Mouse (Mus musculus): ENCODE measurements at regions not wholly inside any gene's neighbourhood (a gene's known extent, or its start where the extent isn't known, plus 50 kb on each side); places are given as distances from the start of the nearest gene placed in this dataset.
A peak's percentile ranks its signal among the peaks of the same experiment; 100 is the strongest.

- Histone ChIP-seq H3K9ac (ENCODE audit: low read depth, low read length) (no peak overlapping the region), H3K36me3 (ENCODE audit: control insufficient read depth, insufficient read depth) (no peaks in the 10 kb centered on the region), H3K4me1 (replicated peaks; ENCODE audit: control insufficient read depth, insufficient read depth, low read length) (no peaks in the 10 kb centered on the region), H3K9me3 (ENCODE audit: control insufficient read depth) (no peaks in the 10 kb centered on the region), H3K27ac (ENCODE audit: low read depth, low read length) (no peak overlapping the region), H3K4me2 (replicated peaks; ENCODE audit: low read depth) (no peak overlapping the region), H3K4me3 (ENCODE audit: low read depth, low read length) (no peak overlapping the region), H3K27me3 (replicated peaks; ENCODE audit: control insufficient read depth, insufficient read depth, low read length) (no peaks in the 10 kb centered on the region)
- ATAC-seq: no peak
- TF ChIP-seq CTCF (IDR thresholded peaks at IDR 0.05; ENCODE audit: low read depth): no peak
- 60% methylated on average over 4 of the region's 4 CpGs for WGBS
Observed at GRCm38 (mm10) chr5:11983452-11983851, 65.6 kb downstream of the 4933402N22Rik start.

- no peaks in the 10 kb centered on the region for H3K4me1 ChIP-seq (replicated peaks; ENCODE audit: control insufficient read depth, insufficient read depth, low read length)
- 80% methylated on average over 5 of the region's 5 CpGs for WGBS
- no peak overlapping the region for H3K27ac ChIP-seq (ENCODE audit: low read depth, low read length)
- no peaks in the 10 kb centered on the region for H3K9me3 ChIP-seq (ENCODE audit: control insufficient read depth)
- TF ChIP-seq CTCF (IDR thresholded peaks at IDR 0.05; ENCODE audit: low read depth): no peak
- no peaks in the 10 kb centered on the region for H3K27me3 ChIP-seq (replicated peaks; ENCODE audit: control insufficient read depth, insufficient read depth, low read length)
- no peak overlapping the region for H3K4me3 ChIP-seq (ENCODE audit: low read depth, low read length)
- ATAC-seq: no peak
- no peaks in the 10 kb centered on the region for H3K36me3 ChIP-seq (ENCODE audit: control insufficient read depth, insufficient read depth)
- H3K4me2 ChIP-seq (replicated peaks; ENCODE audit: low read depth): no peak overlapping the region
- H3K9ac ChIP-seq (ENCODE audit: low read depth, low read length): no peak overlapping the region
Observed at GRCm38 (mm10) chr5:11989140-11989539, 71.3 kb downstream of the 4933402N22Rik start.

- no peaks in the 10 kb centered on the region for H3K4me1 ChIP-seq (replicated peaks; ENCODE audit: control insufficient read depth, insufficient read depth, low read length)
- H3K9ac ChIP-seq (ENCODE audit: low read depth, low read length): no peak overlapping the region
- H3K4me3 ChIP-seq (ENCODE audit: low read depth, low read length): no peak overlapping the region
- H3K36me3 ChIP-seq (ENCODE audit: control insufficient read depth, insufficient read depth): no peaks in the 10 kb centered on the region
- H3K9me3 ChIP-seq (ENCODE audit: control insufficient read depth): no peaks in the 10 kb centered on the region
- no peak overlapping the region for H3K27ac ChIP-seq (ENCODE audit: low read depth, low read length)
- peak; percentile 38; the same call in 1 of the 2 replicates for TF ChIP-seq CTCF (IDR thresholded peaks at IDR 0.05; ENCODE audit: low read depth)
- H3K27me3 ChIP-seq (replicated peaks; ENCODE audit: control insufficient read depth, insufficient read depth, low read length): no peaks in the 10 kb centered on the region
- no peak overlapping the region for H3K4me2 ChIP-seq (replicated peaks; ENCODE audit: low read depth)
- no peak for ATAC-seq
Observed at GRCm38 (mm10) chr5:12000777-12001176, 82.9 kb downstream of the 4933402N22Rik start.

- Histone ChIP-seq H3K9me3 (ENCODE audit: control insufficient read depth) (no peaks in the 10 kb centered on the region), H3K4me1 (replicated peaks; ENCODE audit: control insufficient read depth, insufficient read depth, low read length) (no peaks in the 10 kb centered on the region), H3K27ac (ENCODE audit: low read depth, low read length) (no peak overlapping the region), H3K27me3 (replicated peaks; ENCODE audit: control insufficient read depth, insufficient read depth, low read length) (no peaks in the 10 kb centered on the region), H3K4me3 (ENCODE audit: low read depth, low read length) (no peak overlapping the region), H3K4me2 (replicated peaks; ENCODE audit: low read depth) (no peak overlapping the region), H3K9ac (ENCODE audit: low read depth, low read length) (no peak overlapping the region), H3K36me3 (ENCODE audit: control insufficient read depth, insufficient read depth) (no peaks in the 10 kb centered on the region)
- WGBS: 64% methylated on average over 3 of the region's 3 CpGs
- no peak for TF ChIP-seq CTCF (IDR thresholded peaks at IDR 0.05; ENCODE audit: low read depth)
- no peak for ATAC-seq
Observed at GRCm38 (mm10) chr5:12006473-12006872, 88.6 kb downstream of the 4933402N22Rik start.

- Histone ChIP-seq H3K9ac (ENCODE audit: low read depth, low read length) (no peak overlapping the region), H3K36me3 (ENCODE audit: control insufficient read depth, insufficient read depth) (no peaks in the 10 kb centered on the region), H3K4me2 (replicated peaks; ENCODE audit: low read depth) (no peak overlapping the region), H3K27me3 (replicated peaks; ENCODE audit: control insufficient read depth, insufficient read depth, low read length) (no peaks in the 10 kb centered on the region), H3K4me3 (ENCODE audit: low read depth, low read length) (no peak overlapping the region), H3K27ac (ENCODE audit: low read depth, low read length) (no peak overlapping the region), H3K4me1 (replicated peaks; ENCODE audit: control insufficient read depth, insufficient read depth, low read length) (no peaks in the 10 kb centered on the region), H3K9me3 (ENCODE audit: control insufficient read depth) (no peaks in the 10 kb centered on the region)
- WGBS: 59% methylated on average over 1 of the region's 1 CpGs
- no peak for ATAC-seq
- no peak for TF ChIP-seq CTCF (IDR thresholded peaks at IDR 0.05; ENCODE audit: low read depth)
Observed at GRCm38 (mm10) chr5:12016332-12016731, 98.5 kb downstream of the 4933402N22Rik start.

- no peak for ATAC-seq
Observed at GRCm38 (mm10) chr5:12020489-12020888, 102.6 kb downstream of the 4933402N22Rik start.

GRCm38 (mm10) chr5:12024705-12025383 lies 107.0 kb downstream of the 4933402N22Rik start:
- H3K9ac ChIP-seq (ENCODE audit: low read depth, low read length): no peak overlapping the region
- no peak overlapping the region for H3K4me3 ChIP-seq (ENCODE audit: low read depth, low read length)
- no peaks in the 10 kb centered on the region for H3K9me3 ChIP-seq (ENCODE audit: control insufficient read depth)
- H3K36me3 ChIP-seq (ENCODE audit: control insufficient read depth, insufficient read depth): no peaks in the 10 kb centered on the region
- no peak overlapping the region for H3K27ac ChIP-seq (ENCODE audit: low read depth, low read length)
- H3K27me3 ChIP-seq (replicated peaks; ENCODE audit: control insufficient read depth, insufficient read depth, low read length): no peaks in the 10 kb centered on the region
- ATAC-seq: no peak
- TF ChIP-seq CTCF (IDR thresholded peaks at IDR 0.05; ENCODE audit: low read depth): no peak
- no peaks in the 10 kb centered on the region for H3K4me1 ChIP-seq (replicated peaks; ENCODE audit: control insufficient read depth, insufficient read depth, low read length)
- no peak overlapping the region for H3K4me2 ChIP-seq (replicated peaks; ENCODE audit: low read depth)

More at GRCm38 (mm10) chr5:12020489-12020888, 102.6 kb downstream of the 4933402N22Rik start:
- TF ChIP-seq CTCF (IDR thresholded peaks at IDR 0.05; ENCODE audit: low read depth): no peak
- Histone ChIP-seq H3K9ac (ENCODE audit: low read depth, low read length) (no peak overlapping the region), H3K27ac (ENCODE audit: low read depth, low read length) (no peak overlapping the region), H3K4me2 (replicated peaks; ENCODE audit: low read depth) (no peak overlapping the region), H3K4me3 (ENCODE audit: low read depth, low read length) (no peak overlapping the region), H3K36me3 (ENCODE audit: control insufficient read depth, insufficient read depth) (no peaks in the 10 kb centered on the region), H3K27me3 (replicated peaks; ENCODE audit: control insufficient read depth, insufficient read depth, low read length) (no peaks in the 10 kb centered on the region), H3K4me1 (replicated peaks; ENCODE audit: control insufficient read depth, insufficient read depth, low read length) (no peaks in the 10 kb centered on the region), H3K9me3 (ENCODE audit: control insufficient read depth) (no peaks in the 10 kb centered on the region)
